Mouse (Mus musculus) neural tube, embryonic 14.5 days (tissue): ENCODE data around the gene Foxd2. TPM values are rescaled to one million over a fixed set of nuclear protein-coding genes. Genes with fewer than 3 reads are reported as not detected.

Experiments used
- ATAC-seq: fragments of 200-750 bp; cut with Nextera tagmentation; 2 replicates; pipeline ENCODE4 v1.8.0; 2017; ENCODE audit warnings: low read depth, mild to moderate bottlenecking, moderate TSS enrichment, moderate library complexity
- H3K27ac ChIP-seq: fragments of 300-500 bp; sonication (generic); 2 replicates; pipeline ENCODE4 v1.5.1; 2014; ENCODE audit warnings: low read depth, mild to moderate bottlenecking, control low read depth, low read length, moderate library complexity, mixed read lengths
- H3K27me3 ChIP-seq: fragments of 300-500 bp; sonication (generic); 2 replicates; pipeline ENCODE4 v1.6.1; 2014; ENCODE audit warnings: low read length; ENCODE audit not compliant: control insufficient read depth, insufficient read depth
- H3K36me3 ChIP-seq: fragments of 300-500 bp; sonication (generic); 2 replicates; pipeline ENCODE4 v1.6.1; 2014; ENCODE audit warnings: low read length, mixed read lengths; ENCODE audit not compliant: control insufficient read depth, insufficient read depth
- H3K4me1 ChIP-seq: fragments of 300-500 bp; sonication (generic); 2 replicates; pipeline ENCODE4 v1.6.1; 2014; ENCODE audit warnings: low read length; ENCODE audit not compliant: control insufficient read depth, insufficient read depth
- H3K4me2 ChIP-seq: fragments of 300-500 bp; sonication (generic); 2 replicates; pipeline ENCODE4 v1.6.1; 2014; ENCODE audit warnings: mild to moderate bottlenecking, low read depth, low read length, control low read depth
- H3K4me3 ChIP-seq: fragments of 300-500 bp; sonication (generic); 2 replicates; pipeline ENCODE4 v1.5.1; 2014; ENCODE audit warnings: low read depth, low read length, control low read depth, mixed read lengths
- H3K9ac ChIP-seq: fragments of 300-500 bp; sonication (generic); replicated peaks from 2 replicates; pipeline ENCODE4 v1.6.1; 2014; ENCODE audit warnings: low read depth, mild to moderate bottlenecking, control low read depth, low read length, mixed read lengths
- H3K9me3 ChIP-seq: fragments of 300-500 bp; sonication (generic); 2 replicates; pipeline ENCODE4 v1.6.1; 2016; ENCODE audit warnings: low read length; ENCODE audit not compliant: control insufficient read depth
- WGBS: fragments of 180-500 bp; shearing (Covaris S2); extraction: QIAGEN DNeasy Blood & Tissue Kit; methylation state at CpG from one replicate; pipeline ENCODE4 v1.1.7; 2014; 5-methylcytosine and 5-hydroxymethylcytosine counted together
- polyA plus RNA-seq: library from polyadenylated mRNA; unstranded; fragments of >200 nt; fragmentation: Nextera tagmentation; extraction: Ambion mirVana; gene quantifications from 2 replicates; pipeline ENCODE4 v1.2.1, GENCODE M21; 2014

Foxd2 gene
- polyA plus RNA-seq, 1 experiment from 2014 or later, result not detected

GRCm38 (mm10) chr4:114905969-114906680 lies 2.5 kb downstream of the Foxd2 start:
- no peak for ATAC-seq
- Histone ChIP-seq H3K9ac (no peak overlapping the region), H3K27ac (no peak overlapping the region), H3K4me3 (no peak overlapping the region), H3K4me2 (no peak overlapping the region; the same call in 1 of the 2 replicates), H3K4me1 (0 out of 2 replicates have a peak, but pooled peaks cover 2% of the 10 kb centered on the region), H3K27me3 (peaks cover 61% of the 10 kb centered on the region), H3K9me3 (no peaks in the 10 kb centered on the region), H3K36me3 (no peaks in the 10 kb centered on the region)
- WGBS, result 9% methylated on average over 10 of the region's 10 CpGs

GRCm38 (mm10) chr4:114905501-114905900 lies 3.2 kb downstream of the Foxd2 start:
- 53% methylated on average over 3 of the region's 3 CpGs for WGBS
- no peak overlapping the region for H3K4me2 ChIP-seq
- no peak for ATAC-seq
- no peak overlapping the region for H3K27ac ChIP-seq
- no peaks in the 10 kb centered on the region for H3K9me3 ChIP-seq
- no peak overlapping the region for H3K9ac ChIP-seq
- peaks cover 60% of the 10 kb centered on the region for H3K27me3 ChIP-seq
- H3K36me3 ChIP-seq, result no peaks in the 10 kb centered on the region
- no peak overlapping the region for H3K4me3 ChIP-seq
- H3K4me1 ChIP-seq, result 0 out of 2 replicates have a peak, but pooled peaks cover 2% of the 10 kb centered on the region

DNA sequence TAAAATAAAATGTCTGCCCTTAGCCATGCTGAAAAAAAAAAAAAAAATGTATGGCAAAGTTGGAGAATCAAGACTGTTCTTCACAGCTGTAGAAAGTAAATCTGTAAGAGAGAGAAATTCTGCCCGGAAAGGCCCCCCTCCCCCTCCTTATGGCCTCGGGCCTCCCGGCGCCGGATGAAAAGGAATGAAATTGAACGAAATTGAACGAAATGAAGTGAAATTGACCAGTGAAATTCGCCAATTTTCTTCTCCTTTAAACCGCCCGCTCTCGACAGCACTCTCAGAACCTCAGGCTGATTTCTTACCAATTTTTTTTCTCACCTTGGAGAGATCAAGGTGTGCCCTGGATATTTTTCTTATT lies 5.3 kb downstream of the Foxd2 start:
- no peak for ATAC-seq
- WGBS, result 8% methylated on average over 11 of the region's 11 CpGs
- no peak overlapping the region for H3K4me3 ChIP-seq
- H3K27ac ChIP-seq, result no peak overlapping the region
- H3K4me2 ChIP-seq, result no peak overlapping the region
- no peaks in the 10 kb centered on the region for H3K9me3 ChIP-seq
- 0 out of 2 replicates have a peak, but pooled peaks cover 2% of the 10 kb centered on the region for H3K4me1 ChIP-seq
- H3K9ac ChIP-seq, result no peak overlapping the region
- H3K36me3 ChIP-seq, result no peaks in the 10 kb centered on the region
- H3K27me3 ChIP-seq, result peaks cover 61% of the 10 kb centered on the region

DNA sequence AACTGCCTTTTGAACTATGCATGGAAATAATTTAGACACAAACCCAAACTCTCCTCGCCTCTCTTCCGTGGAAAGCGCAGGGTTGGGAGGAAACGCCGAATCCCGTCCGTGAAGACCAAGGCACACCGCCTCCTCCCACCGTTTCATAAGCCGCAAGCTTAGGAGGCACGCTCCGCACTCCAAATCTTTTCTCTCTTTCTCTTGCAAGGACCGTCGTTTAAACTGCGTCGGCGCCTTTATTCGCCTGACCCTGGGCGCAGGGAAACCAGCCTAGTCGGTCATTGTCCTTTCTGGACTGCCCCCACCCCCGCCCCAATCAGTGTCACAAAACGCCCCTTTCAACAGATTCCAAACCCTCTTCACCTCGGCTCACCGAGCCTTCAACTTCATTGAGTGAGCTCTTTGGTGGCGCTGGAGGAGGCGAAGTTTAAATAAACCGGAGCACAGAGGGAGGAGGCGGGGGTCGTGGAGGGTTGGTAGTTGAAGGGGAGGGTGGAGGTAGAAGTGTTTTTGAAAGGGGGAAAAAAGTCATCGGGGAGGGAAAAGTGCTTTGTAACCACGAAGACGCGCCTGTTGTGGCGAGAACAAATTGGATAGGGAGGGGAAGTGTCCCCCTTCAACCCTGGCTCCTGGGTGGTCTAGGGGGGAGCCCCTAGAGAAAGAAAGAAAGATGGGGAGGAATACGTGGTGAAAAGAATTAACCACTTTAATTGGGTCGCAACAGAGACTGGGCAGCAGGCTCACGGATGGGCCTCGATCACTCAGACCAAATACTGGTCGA lies 5.8 kb downstream of the Foxd2 start:
- Histone ChIP-seq H3K9me3 (no peaks in the 10 kb centered on the region), H3K9ac (no peak overlapping the region), H3K4me3 (no peak overlapping the region)

GRCm38 (mm10) chr4:114901643-114902351 lies 6.9 kb downstream of the Foxd2 start:
- Histone ChIP-seq H3K27me3 (peaks cover 60% of the 10 kb centered on the region), H3K9ac (no peak overlapping the region), H3K36me3 (no peaks in the 10 kb centered on the region), H3K27ac (no peak overlapping the region), H3K4me1 (no peaks in the 10 kb centered on the region), H3K9me3 (no peaks in the 10 kb centered on the region), H3K4me3 (no peak overlapping the region), H3K4me2 (no peak overlapping the region)
- ATAC-seq, result no peak
- under 1% methylated on average over 42 of the region's 42 CpGs for WGBS

More for the DNA sequence above, 5.8 kb downstream of the Foxd2 start:
- no peak overlapping the region for H3K27ac ChIP-seq
- no peak overlapping the region for H3K4me2 ChIP-seq
- no peaks in the 10 kb centered on the region for H3K36me3 ChIP-seq
- no peak for ATAC-seq
- peaks cover 63% of the 10 kb centered on the region for H3K27me3 ChIP-seq
- H3K4me1 ChIP-seq, result no peaks in the 10 kb centered on the region
- under 1% methylated on average over 39 of the region's 39 CpGs for WGBS

- Histone ChIP-seq H3K9me3 (no peaks in the 10 kb centered on the region), H3K4me1 (no peaks in the 10 kb centered on the region), H3K9ac (no peak overlapping the region), H3K36me3 (no peaks in the 10 kb centered on the region), H3K4me3 (no peak overlapping the region), H3K27me3 (peaks cover 56% of the 10 kb centered on the region), H3K27ac (no peak overlapping the region), H3K4me2 (no peak overlapping the region)
- ATAC-seq, result no peak
- WGBS, result 3% methylated on average over 33 of the region's 33 CpGs
These were observed 7.6 kb downstream of the Foxd2 start for GRCm38 (mm10) chr4:114900866-114901642.

DNA sequence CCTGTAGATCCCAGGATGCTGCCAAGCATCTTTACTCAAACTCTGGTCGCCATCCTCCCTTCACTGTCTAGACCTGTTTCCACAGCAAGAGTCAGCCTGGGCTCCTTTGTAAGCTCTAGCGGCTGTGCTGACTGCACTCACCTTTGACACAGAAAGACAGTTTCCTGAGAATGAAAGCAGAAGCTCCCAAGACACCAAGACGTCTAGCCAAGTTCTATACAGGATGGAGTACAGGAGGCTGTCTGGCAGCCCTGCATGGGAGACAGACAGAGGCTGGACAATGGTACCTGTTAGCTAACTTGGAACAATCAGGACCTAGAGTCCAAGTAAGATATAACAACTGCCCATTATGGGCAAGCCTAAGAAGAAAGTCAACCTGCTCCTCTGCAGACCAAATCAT lies 8.8 kb downstream of the Foxd2 start:
- no peak for ATAC-seq
- 12% methylated on average over 3 of the region's 3 CpGs for WGBS
- Histone ChIP-seq H3K9me3 (no peaks in the 10 kb centered on the region), H3K27me3 (peaks cover 48% of the 10 kb centered on the region), H3K9ac (no peak overlapping the region), H3K36me3 (no peaks in the 10 kb centered on the region), H3K4me1 (no peaks in the 10 kb centered on the region), H3K27ac (no peak overlapping the region), H3K4me2 (no peak overlapping the region), H3K4me3 (no peak overlapping the region)

DNA sequence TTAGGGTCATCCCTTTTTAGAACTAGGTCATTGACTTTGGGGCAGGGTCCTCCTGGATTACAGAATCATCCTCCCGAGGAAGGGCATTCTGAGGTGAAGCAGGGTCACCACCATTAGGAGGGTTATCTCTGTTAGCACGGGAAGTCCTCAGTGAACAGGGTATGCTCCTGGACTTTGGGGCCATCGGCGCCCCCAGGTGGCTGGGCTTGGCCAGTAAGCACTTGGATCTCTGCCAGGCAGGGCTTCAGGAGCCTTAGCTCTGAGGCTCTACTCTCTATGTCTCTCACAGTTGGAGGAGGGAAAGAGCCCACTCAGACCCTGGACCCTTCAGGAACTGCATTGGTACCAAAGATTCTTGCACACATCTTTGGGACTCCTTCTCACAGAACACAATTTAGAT lies 10.8 kb downstream of the Foxd2 start:
- no peaks in the 10 kb centered on the region for H3K36me3 ChIP-seq
- H3K9me3 ChIP-seq, result no peaks in the 10 kb centered on the region
- no peaks in the 10 kb centered on the region for H3K4me1 ChIP-seq
- no peak overlapping the region for H3K4me3 ChIP-seq
- no peak overlapping the region for H3K9ac ChIP-seq
- H3K27me3 ChIP-seq, result peaks cover 40% of the 10 kb centered on the region
- no peak overlapping the region for H3K4me2 ChIP-seq
- no peak overlapping the region for H3K27ac ChIP-seq
- WGBS, result 20% methylated on average over 4 of the region's 4 CpGs
- no peak for ATAC-seq
